Mouse (Mus musculus): Measurements from ENCODE around the gene Pak4.

- TF ChIP-seq GATA1 (IDR thresholded peaks at IDR 0.05; ENCODE audit: low read length) (no peak), TAL1 (IDR thresholded peaks at IDR 0.05; ENCODE audit: low read length) (no peak)
These were observed 51.3 kb downstream of the Pak4 start for GRCm38 (mm10) chr7:28546649-28547048.
